Mouse (Mus musculus) ES-E14 (cell line): ENCODE data around the gene Atoh8. TPM values are rescaled to one million over a fixed set of nuclear protein-coding genes. Genes with fewer than 3 reads are reported as not detected.

ENCODE experiments used
- DNase-seq: peaks from one replicate; pipeline ENCODE4 v3.0.0-alpha.2; 2013; ENCODE audit warnings: low read depth, low spot score
- H3K27ac ChIP-seq: 2 replicates; pipeline ENCODE4 v1.5.1; 2012; ENCODE audit warnings: low read depth, mild to moderate bottlenecking, low read length, moderate library complexity, mixed read lengths; ENCODE audit not compliant: poor library complexity, insufficient read depth, severe bottlenecking
- H3K36me3 ChIP-seq: 2 replicates; pipeline ENCODE4 v1.6.1; 2012; ENCODE audit warnings: mild to moderate bottlenecking, low read length, moderate library complexity, mixed read lengths; ENCODE audit not compliant: control insufficient read depth, poor library complexity, insufficient read depth, severe bottlenecking
- H3K4me1 ChIP-seq, 2 experiments: fragments of 150-350 bp in 1 of 2; sonication (generic) in 1 of 2; 2 replicates each; pipeline ENCODE4 v1.6.1; 2012; ENCODE audit warnings: low read length in 2 of 2, mild to moderate bottlenecking in 1 of 2, mixed read lengths in 1 of 2; ENCODE audit not compliant: control insufficient read depth in 2 of 2, insufficient read depth in 2 of 2, poor library complexity in 1 of 2
- H3K4me3 ChIP-seq, 2 experiments: fragments of 150-350 bp in 1 of 2; sonication (generic) in 1 of 2; 2 replicates each; pipeline ENCODE4 v1.5.1; 2012; ENCODE audit warnings: low read length in 2 of 2, low read depth in 1 of 2, mild to moderate bottlenecking in 1 of 2, mixed read lengths in 1 of 2; ENCODE audit not compliant: insufficient read depth in 1 of 2, poor library complexity in 1 of 2, severe bottlenecking in 1 of 2
- H3K9ac ChIP-seq: 2 replicates; pipeline ENCODE4 v1.6.1; 2012; ENCODE audit warnings: low read depth, mild to moderate bottlenecking, low read length, mixed read lengths; ENCODE audit not compliant: poor library complexity, insufficient read depth, severe bottlenecking
- H3K9me3 ChIP-seq: fragments of 150-350 bp; sonication (generic); 2 replicates; pipeline ENCODE4 v1.6.1; 2012; ENCODE audit warnings: low read depth, mild to moderate bottlenecking, low read length; ENCODE audit not compliant: control insufficient read depth, insufficient read depth
- CHD2 ChIP-seq: IDR thresholded peaks from 2 replicates; pipeline ENCODE4 v1.6.1; 2014; ENCODE audit warnings: mild to moderate bottlenecking, low read depth, low read length, inconsistent platforms
- HCFC1 ChIP-seq: IDR thresholded peaks from 2 replicates; pipeline ENCODE4 v1.6.1; 2012; ENCODE audit warnings: low read length, inconsistent platforms, borderline replicate concordance; ENCODE audit not compliant: insufficient read depth
- MAFK ChIP-seq: IDR thresholded peaks from 2 replicates; pipeline ENCODE4 v1.6.1; 2014; ENCODE audit warnings: mild to moderate bottlenecking, low read depth, low read length, inconsistent platforms; ENCODE audit not compliant: insufficient read depth
- ZC3H11A ChIP-seq: IDR thresholded peaks from 2 replicates; pipeline ENCODE4 v1.6.1; 2012; ENCODE audit warnings: low read depth, mild to moderate bottlenecking, inconsistent platforms, low read length, borderline replicate concordance
- ZNF384 ChIP-seq: IDR thresholded peaks from 2 replicates; pipeline ENCODE4 v1.6.1; 2012; ENCODE audit warnings: low read depth, low read length, inconsistent platforms
- in situ Hi-C, 2 experiments: fragments of 600-800 bp; cut with MboI; formaldehyde crosslinking; loops; one replicate each; pipeline ENCODE4 v1.15.1; 2025; ENCODE audit warnings: low sequenced_read_pairs in 2 of 2, inconsistent platforms in 1 of 2; ENCODE audit not compliant: unreplicated experiment in 2 of 2
- total RNA-seq: library from RNA; depleted of rRNA; stranded (reverse); fragments of 300-350 nt; gene quantifications from 2 replicates; pipeline ENCODE4 v1.2.3, GENCODE M21; 2012

Gene Atoh8
- total RNA-seq, 1 experiment: 1.0 TPM

DNA sequence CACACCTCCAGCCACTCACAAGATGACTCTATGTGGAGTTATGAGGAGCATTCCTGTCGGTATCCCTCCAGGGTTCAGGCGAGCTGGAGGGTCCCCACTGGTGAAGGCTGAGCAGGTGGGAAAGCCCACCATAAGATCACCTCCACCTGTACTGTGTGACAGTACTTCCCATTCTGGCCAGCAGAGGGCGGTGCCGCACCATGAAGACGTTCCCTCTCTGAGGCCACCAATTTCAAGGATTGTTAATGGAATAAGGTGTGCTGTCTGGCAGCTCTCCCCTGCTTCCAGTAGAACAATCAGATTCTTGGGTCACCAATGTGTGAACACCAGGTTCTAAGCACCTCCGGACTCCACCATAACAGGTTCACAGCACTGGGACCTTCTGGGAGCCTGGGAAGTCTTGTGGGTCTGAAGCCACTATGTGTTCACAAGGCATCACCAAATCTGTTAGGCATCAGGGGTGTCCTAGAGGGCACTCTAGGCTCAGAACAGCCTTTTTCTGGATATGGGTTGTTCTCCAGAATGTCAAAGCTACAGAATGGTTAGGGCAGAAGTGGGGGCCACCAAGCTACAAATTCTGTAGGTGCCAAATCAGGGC is 49.4 kb downstream of the Atoh8 start:
- Histone ChIP-seq H3K9ac (no peak overlapping the region), H3K27ac (no peak overlapping the region)

DNA sequence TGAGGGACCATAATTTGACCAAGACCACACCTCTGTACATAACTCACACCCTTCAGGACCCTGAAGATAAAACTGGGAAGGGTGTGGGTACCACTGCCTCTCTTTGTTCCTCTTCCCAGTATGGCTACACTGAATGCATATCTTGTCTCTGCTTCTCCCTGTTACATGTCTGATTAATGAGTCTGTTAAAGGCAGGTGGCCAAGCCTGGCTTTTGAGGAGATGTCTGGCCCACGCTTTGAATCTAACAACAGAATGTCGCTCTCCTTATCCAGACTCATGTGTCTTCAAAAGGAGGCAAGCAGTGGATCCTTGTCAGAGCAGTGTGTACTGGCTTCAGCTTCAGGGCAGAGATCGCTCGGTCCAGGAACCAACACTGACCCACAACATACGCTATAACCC is 50.8 kb downstream of the Atoh8 start:
- H3K4me3 ChIP-seq: no peak overlapping the region
- H3K9me3 ChIP-seq: no peaks in the 10 kb centered on the region
- H3K36me3 ChIP-seq: no peaks in the 10 kb centered on the region
- no peak overlapping the region for H3K9ac ChIP-seq
- in situ Hi-C loops: loop anchor here (10.0 kb wide), 2 partner anchors 50 to 60 kb away; partner anchors contain the start of gene Atoh8 (in 1 of the 2)
- peaks cover 0 to 2% of the 10 kb centered on the region in 2 experiments; a peak in 1 of 4 replicates for H3K4me1 ChIP-seq
- DNase-seq: no peak
- H3K27ac ChIP-seq: no peak overlapping the region
- TF ChIP-seq HCFC1: no peak
- no peak for TF ChIP-seq ZNF384
- TF ChIP-seq ZC3H11A: no peak
- TF ChIP-seq CHD2: no peak

More for the DNA sequence above, 49.4 kb downstream of the Atoh8 start:
- DNase-seq: peak; percentile 48
- peak; percentile 94 for TF ChIP-seq ZC3H11A
- no peak for TF ChIP-seq CHD2
- in situ Hi-C loops: loop anchor here (10.0 kb wide), 2 partner anchors 49 to 59 kb away; partner anchors contain the start of gene Atoh8 (in 1 of the 2)
- Histone ChIP-seq H3K4me3 (no peak overlapping the region), H3K4me1 (peaks cover 2% of the 10 kb centered on the region in 2 experiments; a peak in 1 of 4 replicates), H3K36me3 (no peaks in the 10 kb centered on the region), H3K9me3 (no peaks in the 10 kb centered on the region)

DNA sequence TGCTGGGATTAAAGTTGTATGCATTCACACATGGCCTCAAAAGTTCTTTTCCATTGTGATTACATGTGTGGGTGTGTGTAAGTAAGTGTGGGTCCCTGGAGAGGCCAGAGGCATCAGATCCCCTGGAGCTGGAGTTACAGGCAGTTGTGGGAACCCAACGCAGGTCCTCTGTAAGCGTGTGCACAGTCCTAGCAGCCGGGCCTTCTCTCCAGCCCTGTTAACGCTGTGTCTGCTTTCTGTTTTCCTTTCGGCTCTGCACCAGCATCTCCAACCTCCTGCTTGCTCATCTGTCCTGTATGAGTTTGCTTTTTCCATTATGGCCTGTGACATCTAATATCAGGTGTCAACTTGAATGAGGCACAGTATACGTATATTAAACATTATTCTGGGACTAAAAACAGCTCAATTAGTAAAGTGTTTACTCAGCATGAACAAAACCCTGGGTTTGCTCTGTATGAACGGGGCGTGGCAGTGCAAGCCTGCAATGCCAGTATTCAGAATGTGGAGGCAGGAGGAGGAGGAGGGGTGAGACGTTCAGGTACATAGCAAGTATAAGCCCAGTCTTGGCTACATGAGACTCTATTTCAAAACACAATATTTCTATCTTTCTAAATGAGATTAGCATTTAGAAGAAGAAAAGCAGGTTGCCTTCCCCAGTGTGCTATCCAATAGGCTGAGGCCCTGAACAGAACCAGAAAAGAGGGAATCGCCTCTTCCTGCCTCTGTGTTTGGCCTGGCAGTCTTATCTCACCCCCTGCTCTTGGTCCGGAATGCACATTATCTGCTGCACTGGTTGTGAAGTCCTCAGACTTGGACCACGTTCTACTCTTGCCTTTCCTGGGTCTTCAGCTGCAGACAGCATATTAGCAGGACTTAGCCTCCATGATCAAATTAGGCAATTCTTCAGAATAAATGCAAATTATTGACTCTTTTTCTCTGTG is 55.5 kb downstream of the Atoh8 start:
- no peak for DNase-seq
- Histone ChIP-seq H3K4me3 (no peak overlapping the region), H3K9me3 (no peaks in the 10 kb centered on the region), H3K9ac (no peak overlapping the region), H3K4me1 (no peaks in the 10 kb centered on the region), H3K36me3 (no peaks in the 10 kb centered on the region), H3K27ac (no peak overlapping the region)
- no peak for TF ChIP-seq MAFK
- no peak for TF ChIP-seq CHD2
- TF ChIP-seq ZC3H11A: no peak
- no peak for TF ChIP-seq ZNF384
- no peak for TF ChIP-seq HCFC1
- in situ Hi-C loops: loop anchor here (10.0 kb wide), 2 partner anchors 55 to 65 kb away; partner anchors contain the start of gene Atoh8 (in 1 of the 2)

DNA sequence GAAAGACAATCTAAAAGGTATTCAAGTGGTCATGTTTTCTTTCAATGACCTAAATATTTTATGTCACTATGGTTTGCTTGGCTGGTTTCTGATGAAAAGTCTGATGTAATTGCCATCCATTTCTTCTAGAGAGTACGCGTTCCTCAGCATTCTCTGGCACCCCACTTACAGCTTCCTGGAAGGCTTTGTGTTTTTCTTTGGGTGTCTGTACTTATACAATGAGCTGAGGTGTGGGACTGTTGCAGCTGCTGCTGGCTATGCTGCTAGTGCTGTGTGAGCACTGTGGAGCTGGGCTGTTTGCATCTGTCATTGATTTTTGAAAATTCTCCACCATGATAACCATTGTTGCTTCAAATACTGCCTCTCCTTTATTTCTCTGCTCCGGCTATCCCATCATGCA is 56.4 kb downstream of the Atoh8 start:
- Histone ChIP-seq H3K9me3 (no peaks in the 10 kb centered on the region), H3K9ac (no peak overlapping the region), H3K4me1 (no peaks in the 10 kb centered on the region), H3K27ac (no peak overlapping the region), H3K4me3 (no peak overlapping the region), H3K36me3 (no peaks in the 10 kb centered on the region)
- DNase-seq: no peak
- TF ChIP-seq ZNF384: no peak
- no peak for TF ChIP-seq CHD2
- no peak for TF ChIP-seq MAFK
- no peak for TF ChIP-seq HCFC1
- TF ChIP-seq ZC3H11A: no peak
- in situ Hi-C loops: no loop called here
